Mouse (Mus musculus) ES-E14 (cell line): ENCODE results near the gene Tfap2b.

Source experiments
- CHD2 ChIP-seq: IDR thresholded peaks from 2 replicates; pipeline ENCODE4 v1.6.1; 2014; ENCODE audit warnings: mild to moderate bottlenecking, low read depth, low read length, inconsistent platforms
- MAFK ChIP-seq: IDR thresholded peaks from 2 replicates; pipeline ENCODE4 v1.6.1; 2014; ENCODE audit warnings: mild to moderate bottlenecking, low read depth, low read length, inconsistent platforms; ENCODE audit not compliant: insufficient read depth

- TF ChIP-seq CHD2: no peak
- TF ChIP-seq MAFK: no peak
Measured at GRCm38 (mm10) chr1:19212691-19213090, 4.0 kb downstream of the Tfap2b start.
